Mouse (Mus musculus): Measurements from ENCODE around the gene Cacna1e. TPM values are rescaled to one million over a fixed set of nuclear protein-coding genes. Genes with fewer than 3 reads are reported as not detected.

Cacna1e gene
- polyA plus RNA-seq, 1 experiment from 2014 or later: 0.02 TPM

DNA sequence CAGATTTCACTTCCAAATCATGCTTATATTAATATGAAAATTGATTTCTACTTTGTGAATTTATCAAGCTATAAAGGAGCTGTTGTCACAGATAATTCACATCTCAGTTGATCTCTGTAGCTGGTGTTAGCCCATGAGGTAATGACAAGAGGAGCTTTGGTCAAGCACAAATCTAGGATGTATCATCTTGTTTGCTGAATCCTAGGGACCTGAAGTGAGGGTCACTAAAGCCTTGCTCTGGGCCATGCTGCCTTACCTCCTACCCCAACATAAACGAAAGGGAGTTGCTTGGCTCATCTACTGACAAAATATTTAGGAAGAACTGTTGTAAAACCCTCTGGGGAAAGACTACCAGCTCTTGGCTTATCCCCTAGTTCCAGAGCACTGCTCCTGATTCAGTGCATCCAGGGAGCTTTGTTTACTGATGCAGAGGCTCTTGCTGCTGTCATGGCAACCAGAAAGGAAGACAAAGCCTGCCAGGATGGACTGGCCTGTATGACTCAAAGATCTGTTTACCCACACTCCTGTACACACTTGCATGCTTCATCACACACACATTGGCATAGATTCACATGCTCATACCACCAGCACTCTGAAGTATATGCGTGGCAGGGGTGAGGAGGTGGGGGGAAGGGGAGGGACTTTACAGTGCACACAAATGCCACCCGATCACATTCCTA is 384.0 kb downstream of the Cacna1e start:
- Histone ChIP-seq H3K4me2 (no peak overlapping the region), H3K9ac (no peak overlapping the region), H3K27ac (replicated peaks) (no peak overlapping the region), H3K27me3 (no peaks in the 10 kb centered on the region), H3K4me1 (replicated peaks) (no peaks in the 10 kb centered on the region), H3K9me3 (replicated peaks) (no peaks in the 10 kb centered on the region), H3K36me3 (replicated peaks) (no peaks in the 10 kb centered on the region), H3K4me3 (replicated peaks) (no peak overlapping the region)
- 46% methylated on average over 3 of the region's 3 CpGs for WGBS (ENCODE audit: insufficient replicate concordance)
- ATAC-seq (ENCODE audit: insufficient read depth): no peak

GRCm38 (mm10) chr1:154498821-154499220 is 385.5 kb downstream of the Cacna1e start:
- H3K9me3 ChIP-seq (replicated peaks): no peaks in the 10 kb centered on the region
- no peak overlapping the region for H3K9ac ChIP-seq
- no peaks in the 10 kb centered on the region for H3K36me3 ChIP-seq (replicated peaks)
- no peak for ATAC-seq (ENCODE audit: insufficient read depth)
- no peaks in the 10 kb centered on the region for H3K4me1 ChIP-seq (replicated peaks)
- no peak overlapping the region for H3K27ac ChIP-seq (replicated peaks)
- H3K4me2 ChIP-seq: no peak overlapping the region
- no peaks in the 10 kb centered on the region for H3K27me3 ChIP-seq
- 51% methylated on average over 4 of the region's 4 CpGs for WGBS (ENCODE audit: insufficient replicate concordance)
- H3K4me3 ChIP-seq (replicated peaks): no peak overlapping the region

GRCm38 (mm10) chr1:154491071-154491470 is 393.2 kb downstream of the Cacna1e start:
- ATAC-seq (ENCODE audit: insufficient read depth): no peak
- WGBS (ENCODE audit: insufficient replicate concordance): 37% methylated on average over 6 of the region's 6 CpGs

GRCm38 (mm10) chr1:154476671-154477070 is 407.6 kb downstream of the Cacna1e start:
- 50% methylated on average over 2 of the region's 2 CpGs for WGBS (ENCODE audit: insufficient replicate concordance)
- ATAC-seq (ENCODE audit: insufficient read depth): no peak
- no peaks in the 10 kb centered on the region for H3K4me1 ChIP-seq (replicated peaks)
- no peaks in the 10 kb centered on the region for H3K36me3 ChIP-seq (replicated peaks)
- H3K9me3 ChIP-seq (replicated peaks): no peaks in the 10 kb centered on the region
- H3K27ac ChIP-seq (replicated peaks): no peak overlapping the region
- no peak overlapping the region for H3K4me2 ChIP-seq
- no peaks in the 10 kb centered on the region for H3K27me3 ChIP-seq
- no peak overlapping the region for H3K4me3 ChIP-seq (replicated peaks)
- no peak overlapping the region for H3K9ac ChIP-seq

More at GRCm38 (mm10) chr1:154491071-154491470, 393.2 kb downstream of the Cacna1e start:
- Histone ChIP-seq H3K9me3 (replicated peaks) (no peaks in the 10 kb centered on the region), H3K4me3 (replicated peaks) (no peak overlapping the region), H3K4me1 (replicated peaks) (no peaks in the 10 kb centered on the region), H3K36me3 (replicated peaks) (no peaks in the 10 kb centered on the region), H3K27me3 (no peaks in the 10 kb centered on the region), H3K9ac (no peak overlapping the region), H3K4me2 (no peak overlapping the region), H3K27ac (replicated peaks) (no peak overlapping the region)

DNA sequence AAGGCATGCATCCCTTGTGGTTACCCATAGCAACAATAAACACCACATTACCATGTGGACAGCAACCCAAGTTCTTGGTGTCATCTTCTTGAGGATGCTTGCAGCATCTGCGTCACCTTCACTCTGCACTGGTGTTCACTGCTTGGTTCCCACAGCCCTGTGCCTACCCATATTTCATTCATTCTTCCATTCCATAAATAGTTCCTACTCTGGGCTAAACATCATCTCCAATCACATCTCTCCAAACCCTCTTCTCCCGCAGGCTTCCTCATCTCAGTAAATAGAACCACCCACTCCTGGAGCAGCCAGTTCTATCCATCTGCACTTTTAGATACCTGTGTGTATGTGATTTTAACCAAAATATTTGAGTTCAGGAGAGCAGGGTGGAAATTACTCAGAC is 408.6 kb downstream of the Cacna1e start:
- H3K4me2 ChIP-seq: no peak overlapping the region
- H3K27me3 ChIP-seq: no peaks in the 10 kb centered on the region
- H3K4me3 ChIP-seq (replicated peaks): no peak overlapping the region
- H3K9ac ChIP-seq: no peak overlapping the region
- no peak overlapping the region for H3K27ac ChIP-seq (replicated peaks)
- 73% methylated on average over 2 of the region's 2 CpGs for whole genome bisulfite sequencing (ENCODE audit: insufficient replicate concordance)
- no peak for ATAC-seq (ENCODE audit: insufficient read depth)
- H3K36me3 ChIP-seq (replicated peaks): no peaks in the 10 kb centered on the region
- no peaks in the 10 kb centered on the region for H3K9me3 ChIP-seq (replicated peaks)
- H3K4me1 ChIP-seq (replicated peaks): no peaks in the 10 kb centered on the region

- ATAC-seq (ENCODE audit: insufficient read depth): no peak
- H3K4me1 ChIP-seq (replicated peaks): no peaks in the 10 kb centered on the region
- no peak overlapping the region for H3K4me2 ChIP-seq
- H3K27ac ChIP-seq (replicated peaks): no peak overlapping the region
- 52% methylated on average over 4 of the region's 4 CpGs for WGBS (ENCODE audit: insufficient replicate concordance)
- H3K4me3 ChIP-seq (replicated peaks): no peak overlapping the region
- no peaks in the 10 kb centered on the region for H3K27me3 ChIP-seq
- no peaks in the 10 kb centered on the region for H3K9me3 ChIP-seq (replicated peaks)
- H3K36me3 ChIP-seq (replicated peaks): no peaks in the 10 kb centered on the region
- H3K9ac ChIP-seq: no peak overlapping the region
These were observed 410.1 kb downstream of the Cacna1e start for GRCm38 (mm10) chr1:154474156-154474555.

GRCm38 (mm10) chr1:154467265-154467664 is 417.0 kb downstream of the Cacna1e start:
- Histone ChIP-seq H3K9me3 (replicated peaks) (no peaks in the 10 kb centered on the region), H3K4me2 (no peak overlapping the region), H3K27me3 (no peaks in the 10 kb centered on the region), H3K36me3 (replicated peaks) (no peaks in the 10 kb centered on the region), H3K4me3 (replicated peaks) (no peak overlapping the region), H3K9ac (no peak overlapping the region), H3K4me1 (replicated peaks) (no peaks in the 10 kb centered on the region), H3K27ac (replicated peaks) (no peak overlapping the region)
- WGBS (ENCODE audit: insufficient replicate concordance): 72% methylated on average over 3 of the region's 3 CpGs
- no peak for ATAC-seq (ENCODE audit: insufficient read depth)

GRCm38 (mm10) chr1:154461521-154461920 is 422.8 kb downstream of the Cacna1e start:
- ATAC-seq (ENCODE audit: insufficient read depth): no peak
- WGBS (ENCODE audit: insufficient replicate concordance): 73% methylated on average over 5 of the region's 5 CpGs

GRCm38 (mm10) chr1:154460067-154460466 is 424.2 kb downstream of the Cacna1e start:
- H3K4me2 ChIP-seq: no peak overlapping the region
- no peak overlapping the region for H3K27ac ChIP-seq (replicated peaks)
- ATAC-seq (ENCODE audit: insufficient read depth): no peak
- no peak overlapping the region for H3K4me3 ChIP-seq (replicated peaks)
- H3K36me3 ChIP-seq (replicated peaks): no peaks in the 10 kb centered on the region
- WGBS (ENCODE audit: insufficient replicate concordance): 71% methylated on average over 7 of the region's 7 CpGs
- no peaks in the 10 kb centered on the region for H3K4me1 ChIP-seq (replicated peaks)
- no peak overlapping the region for H3K9ac ChIP-seq
- H3K27me3 ChIP-seq: no peaks in the 10 kb centered on the region
- no peaks in the 10 kb centered on the region for H3K9me3 ChIP-seq (replicated peaks)

More at GRCm38 (mm10) chr1:154461521-154461920, 422.8 kb downstream of the Cacna1e start:
- no peaks in the 10 kb centered on the region for H3K27me3 ChIP-seq
- H3K4me2 ChIP-seq: no peak overlapping the region
- H3K9ac ChIP-seq: no peak overlapping the region
- no peaks in the 10 kb centered on the region for H3K9me3 ChIP-seq (replicated peaks)
- no peaks in the 10 kb centered on the region for H3K36me3 ChIP-seq (replicated peaks)
- H3K4me1 ChIP-seq (replicated peaks): no peaks in the 10 kb centered on the region
- no peak overlapping the region for H3K27ac ChIP-seq (replicated peaks)
- no peak overlapping the region for H3K4me3 ChIP-seq (replicated peaks)

- no peaks in the 10 kb centered on the region for H3K27me3 ChIP-seq
- H3K4me3 ChIP-seq (replicated peaks): no peak overlapping the region
- no peak overlapping the region for H3K27ac ChIP-seq (replicated peaks)
- no peaks in the 10 kb centered on the region for H3K36me3 ChIP-seq (replicated peaks)
- H3K4me1 ChIP-seq (replicated peaks): no peaks in the 10 kb centered on the region
- H3K9ac ChIP-seq: no peak overlapping the region
- 65% methylated on average over 2 of the region's 2 CpGs for WGBS (ENCODE audit: insufficient replicate concordance)
- H3K4me2 ChIP-seq: no peak overlapping the region
- no peaks in the 10 kb centered on the region for H3K9me3 ChIP-seq (replicated peaks)
- no peak for ATAC-seq (ENCODE audit: insufficient read depth)
These were observed 425.7 kb downstream of the Cacna1e start for GRCm38 (mm10) chr1:154458601-154459000.

- Histone ChIP-seq H3K9me3 (replicated peaks) (no peaks in the 10 kb centered on the region), H3K4me2 (no peak overlapping the region), H3K27me3 (no peaks in the 10 kb centered on the region), H3K4me1 (replicated peaks) (no peaks in the 10 kb centered on the region), H3K27ac (replicated peaks) (no peak overlapping the region), H3K9ac (no peak overlapping the region), H3K36me3 (replicated peaks) (no peaks in the 10 kb centered on the region), H3K4me3 (replicated peaks) (no peak overlapping the region)
- ATAC-seq (ENCODE audit: insufficient read depth): no peak
- WGBS (ENCODE audit: insufficient replicate concordance): 52% methylated on average over 3 of the region's 3 CpGs
These were observed 433.5 kb downstream of the Cacna1e start for GRCm38 (mm10) chr1:154450799-154451198.

- ATAC-seq (ENCODE audit: insufficient read depth): no peak
- H3K9me3 ChIP-seq (replicated peaks): no peaks in the 10 kb centered on the region
- no peak overlapping the region for H3K4me3 ChIP-seq (replicated peaks)
- WGBS (ENCODE audit: insufficient replicate concordance): 60% methylated on average over 3 of the region's 3 CpGs
- no peak overlapping the region for H3K27ac ChIP-seq (replicated peaks)
- H3K4me1 ChIP-seq (replicated peaks): no peaks in the 10 kb centered on the region
- H3K4me2 ChIP-seq: no peak overlapping the region
- H3K9ac ChIP-seq: no peak overlapping the region
- no peaks in the 10 kb centered on the region for H3K27me3 ChIP-seq
- H3K36me3 ChIP-seq (replicated peaks): no peaks in the 10 kb centered on the region
These were observed 437.8 kb downstream of the Cacna1e start for GRCm38 (mm10) chr1:154446456-154446855.
